Mouse (Mus musculus) adrenal gland, adult (tissue): ENCODE data around the gene Aldh1l1.

Source experiments
- DNase-seq, 2 experiments: peaks; one replicate each; pipeline ENCODE4 v3.0.0; 2022 to 2023; ENCODE audit warnings: low spot score in 1 of 2; ENCODE audit not compliant: inconsistent age in 2 of 2

Aldh1l1 gene

DNA sequence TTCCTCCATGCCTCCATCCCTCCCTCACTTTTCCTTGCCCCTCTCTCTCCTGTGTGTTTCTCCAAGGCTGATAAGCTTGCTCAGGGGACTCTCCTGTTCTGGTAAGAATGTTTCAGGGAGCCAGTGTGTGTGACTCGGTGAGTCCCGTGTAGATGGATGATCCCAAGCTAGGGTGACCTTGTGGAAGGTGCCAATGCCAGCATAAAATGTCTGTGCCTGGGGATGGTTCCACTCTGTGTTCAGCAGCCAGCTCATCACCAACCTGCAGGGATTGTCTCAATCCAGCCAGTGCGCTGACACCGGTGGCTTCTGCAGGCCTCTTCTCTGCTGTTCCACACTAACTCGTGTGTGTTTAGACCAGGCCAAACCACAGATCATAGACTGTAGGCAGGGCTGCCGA lies 130.3 kb downstream of the Aldh1l1 start:
- DNase-seq: peak in 1 of 2 experiments; percentile 57

DNA sequence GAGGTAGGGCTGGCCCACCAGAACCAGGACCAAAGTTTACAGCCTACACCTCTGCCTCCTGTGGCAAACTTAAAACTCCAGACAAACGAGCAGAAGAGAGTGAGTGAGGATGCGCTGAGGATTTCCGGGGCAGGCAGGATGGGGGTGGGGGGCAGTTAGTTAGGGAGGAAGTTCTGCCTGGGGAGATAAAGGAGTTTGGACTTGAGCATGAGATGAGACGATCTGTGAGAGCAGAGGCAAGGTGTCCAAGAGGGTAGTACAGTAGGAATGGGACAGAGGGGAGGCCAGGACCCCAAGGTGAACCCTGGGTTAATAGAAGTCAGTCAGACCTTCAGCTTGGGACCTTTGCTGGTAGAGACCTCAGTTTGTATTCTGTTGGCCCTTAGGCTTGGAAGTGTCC lies 132.0 kb downstream of the Aldh1l1 start:
- DNase-seq: peak; percentile 10 to 32

DNA sequence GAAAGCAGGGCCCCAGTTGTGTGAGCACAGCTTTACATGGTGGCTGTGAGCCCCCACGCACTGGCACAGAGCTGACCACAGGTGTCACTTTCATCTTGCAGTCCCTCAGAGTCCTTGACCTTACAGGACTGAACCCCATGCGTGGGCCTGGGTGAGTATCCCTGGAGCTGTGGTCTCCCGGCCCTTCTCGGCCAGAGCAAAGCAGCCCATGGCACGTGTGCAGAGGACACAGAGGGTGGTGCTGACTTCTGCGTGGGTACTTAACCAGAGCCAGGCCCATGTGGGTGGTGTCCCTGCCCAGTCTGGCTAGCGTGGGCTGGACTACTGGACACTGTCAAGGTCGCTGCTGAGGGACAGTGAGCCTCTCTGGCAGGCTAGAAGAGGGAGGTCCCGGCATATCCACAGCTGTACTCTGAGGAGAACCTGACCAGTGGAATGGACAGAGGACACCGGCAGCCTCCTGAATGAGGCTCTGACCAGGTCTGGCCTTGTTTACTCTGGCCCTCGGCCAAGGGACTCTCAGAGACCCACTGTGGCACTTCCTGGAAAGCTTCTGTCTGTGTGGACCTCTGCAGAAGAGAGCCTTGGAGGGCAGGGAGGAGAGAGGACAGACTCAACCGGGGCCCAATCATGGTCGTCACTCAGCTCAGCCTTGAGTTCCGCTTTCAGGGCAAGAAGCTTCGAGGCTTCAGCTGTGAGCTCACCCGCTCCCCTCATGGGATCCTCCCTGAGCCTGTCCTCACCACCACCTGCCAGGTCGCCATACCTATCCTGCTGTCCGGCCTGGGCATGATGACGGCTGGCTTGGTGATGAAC lies 132.8 kb downstream of the Aldh1l1 start:
- peak; percentile 80 to 90 for DNase-seq

DNA sequence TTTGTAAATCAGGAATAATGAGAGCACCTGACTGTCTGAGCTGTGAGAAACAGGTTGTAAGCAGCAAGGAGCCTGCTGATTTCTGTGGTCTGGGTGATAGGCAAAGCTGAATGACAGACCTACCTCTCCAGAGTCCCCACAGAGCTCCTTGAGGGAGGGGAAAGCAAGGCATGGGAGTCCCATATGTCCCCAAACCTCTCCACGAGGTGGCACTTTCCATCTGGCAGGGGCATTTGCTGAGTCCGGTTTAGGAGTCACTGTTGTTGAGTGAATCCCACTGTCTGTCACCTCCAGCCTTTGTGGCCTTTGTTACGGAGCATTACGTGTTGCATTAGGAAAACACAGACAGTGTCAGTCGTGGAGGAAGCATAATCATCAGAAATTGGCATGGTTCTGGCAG lies 133.7 kb downstream of the Aldh1l1 start:
- DNase-seq: peak in 1 of 2 experiments; percentile 8

DNA sequence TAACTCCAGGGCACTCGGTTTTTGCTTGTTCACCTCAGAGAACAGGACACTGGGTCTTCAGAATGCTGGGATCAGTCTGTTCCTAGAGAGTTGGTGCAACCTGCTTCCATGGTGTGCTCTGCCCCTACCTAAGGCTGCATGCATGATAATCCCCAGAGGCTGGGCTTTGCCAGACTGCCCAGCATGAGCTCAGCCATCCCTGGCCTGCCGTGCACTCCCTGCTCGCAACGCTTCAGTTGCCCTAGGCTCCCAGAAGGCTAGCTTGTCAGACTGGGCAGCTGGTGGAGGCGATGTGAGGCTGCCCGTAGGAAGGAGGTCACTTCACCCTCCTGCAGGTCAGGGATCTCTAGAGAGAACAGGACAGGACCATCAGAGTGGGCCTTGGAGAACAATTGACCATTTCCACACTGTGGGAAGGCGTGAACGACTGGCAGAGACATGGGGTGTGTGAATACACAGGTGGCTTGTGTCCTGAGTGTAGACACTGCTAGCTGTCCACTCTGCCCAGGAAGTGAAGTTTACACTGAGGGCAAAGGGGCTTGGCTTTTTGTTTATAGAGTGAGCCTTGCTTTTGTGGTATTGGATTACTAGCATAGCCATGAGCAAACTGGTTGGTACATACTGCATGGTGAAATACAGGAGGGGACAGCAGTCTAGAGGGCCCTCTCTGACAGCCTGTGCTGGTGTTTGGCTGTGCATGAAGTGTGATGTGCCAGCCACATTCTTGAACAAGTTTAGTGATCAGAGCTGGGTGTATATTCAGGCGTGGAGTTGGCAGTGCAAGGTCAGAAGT lies 134.8 kb downstream of the Aldh1l1 start:
- DNase-seq: peak; percentile 11 to 35

DNA sequence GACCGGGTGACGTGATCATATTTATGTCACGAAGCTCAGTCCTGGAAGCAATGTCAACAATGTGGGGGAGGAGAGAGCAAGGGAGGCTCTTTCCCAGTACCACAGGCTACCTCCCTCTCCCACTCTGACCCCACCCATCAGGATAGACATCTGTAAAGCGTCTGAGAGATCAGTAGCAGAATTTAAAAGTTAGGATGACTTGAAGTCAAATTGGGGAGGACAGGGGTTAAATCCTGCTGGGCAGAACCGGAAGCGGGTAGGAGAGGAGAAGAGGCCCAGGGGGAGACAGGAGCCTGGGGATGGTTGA lies 135.3 kb downstream of the Aldh1l1 start:
- DNase-seq: peak in 1 of 2 experiments; percentile 42

DNA sequence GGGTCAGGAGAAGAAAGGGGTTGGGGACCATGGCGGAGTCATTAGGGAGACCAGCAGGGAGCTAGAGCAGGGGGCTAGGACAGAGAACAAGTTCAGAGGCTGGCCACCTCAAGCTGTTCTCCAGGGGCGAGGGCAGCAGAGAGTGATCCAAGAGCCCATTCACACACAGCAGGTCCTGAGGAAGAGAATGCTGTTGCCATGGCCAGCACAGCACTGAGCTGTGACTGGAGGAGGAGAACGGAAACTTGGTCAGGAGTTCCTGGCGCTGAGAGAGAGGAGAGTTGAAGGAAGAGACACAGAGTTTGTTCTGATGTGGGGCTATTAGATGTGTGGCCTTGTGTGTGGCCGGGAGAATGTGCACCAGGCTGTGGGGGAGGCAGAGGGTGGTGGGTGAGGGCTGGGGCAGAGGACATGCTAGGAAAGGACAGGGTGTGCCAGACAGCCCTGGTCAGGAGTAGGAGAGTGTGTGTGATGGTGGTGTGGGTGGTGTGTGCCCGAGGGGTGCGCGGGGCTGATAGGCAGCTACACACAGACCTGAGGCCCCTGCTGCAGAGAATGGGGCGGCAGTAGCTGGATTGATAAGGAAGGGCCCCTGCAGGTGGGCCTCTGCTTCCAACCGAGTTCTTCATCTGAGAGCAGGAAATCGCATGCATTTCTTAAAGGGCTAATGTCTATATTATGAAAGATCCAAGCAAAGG lies 136.7 kb downstream of the Aldh1l1 start:
- DNase-seq: peak; percentile 50 to 53

DNA sequence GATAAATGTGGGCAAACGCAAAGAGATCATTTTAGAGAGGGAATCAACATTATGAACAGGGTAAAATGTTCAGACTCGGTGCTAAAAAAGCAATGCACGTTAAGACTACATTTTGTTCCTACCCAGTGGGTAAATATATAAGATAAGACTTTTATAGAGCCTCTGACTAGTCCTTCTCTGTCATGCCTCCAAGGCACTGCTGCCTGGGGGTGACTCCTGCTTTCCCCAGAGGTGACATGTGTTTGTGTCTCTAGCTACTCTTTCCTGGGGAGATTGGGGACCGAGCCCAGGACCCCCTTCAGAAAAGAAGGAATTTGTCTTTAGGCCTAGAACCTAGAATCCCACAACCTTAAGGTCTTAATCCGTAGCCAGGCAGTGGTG lies 137.2 kb downstream of the Aldh1l1 start:
- peak in 1 of 2 experiments; percentile 30 for DNase-seq

DNA sequence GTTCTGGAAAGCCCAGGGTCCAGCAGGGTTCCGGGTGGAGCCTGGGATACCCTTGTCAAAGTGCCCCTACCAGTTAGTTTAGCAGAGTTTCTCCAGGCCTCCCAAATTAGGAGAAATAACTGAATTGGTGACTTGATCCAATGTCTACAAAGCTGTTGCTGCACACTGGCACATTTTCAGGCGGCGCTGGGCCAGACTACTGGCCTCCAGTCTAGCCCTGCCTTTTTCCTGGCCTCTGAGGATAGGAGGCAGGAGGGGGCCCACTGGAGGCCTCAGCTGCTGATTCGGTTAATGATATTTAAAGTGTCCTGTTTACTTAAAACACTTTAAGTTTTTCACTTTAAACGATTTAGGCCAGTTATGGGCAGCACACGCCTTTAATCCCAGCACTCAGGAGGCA lies 138.0 kb downstream of the Aldh1l1 start:
- peak in 1 of 2 experiments; percentile 76 for DNase-seq

DNA sequence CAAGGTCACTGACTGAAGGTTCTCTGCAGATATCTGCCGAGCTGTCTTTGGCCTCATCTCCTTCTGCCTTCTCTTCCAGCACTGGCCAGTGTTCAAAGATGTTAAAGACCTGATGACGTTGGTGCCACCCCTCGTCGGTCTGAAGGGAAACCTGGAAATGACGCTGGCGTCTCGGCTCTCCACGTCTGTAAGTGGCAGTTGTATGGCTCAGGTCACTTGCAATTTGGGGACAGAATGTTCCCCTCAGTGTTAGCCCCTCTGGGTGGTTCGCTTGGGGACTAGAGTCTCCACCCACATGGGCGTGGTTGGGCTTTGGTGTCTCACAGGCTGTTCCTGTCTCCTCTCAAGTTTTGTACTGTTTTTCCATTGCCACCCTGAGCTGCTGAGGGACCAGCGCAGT lies 138.5 kb downstream of the Aldh1l1 start:
- peak; percentile 82 to 88 for DNase-seq

DNA sequence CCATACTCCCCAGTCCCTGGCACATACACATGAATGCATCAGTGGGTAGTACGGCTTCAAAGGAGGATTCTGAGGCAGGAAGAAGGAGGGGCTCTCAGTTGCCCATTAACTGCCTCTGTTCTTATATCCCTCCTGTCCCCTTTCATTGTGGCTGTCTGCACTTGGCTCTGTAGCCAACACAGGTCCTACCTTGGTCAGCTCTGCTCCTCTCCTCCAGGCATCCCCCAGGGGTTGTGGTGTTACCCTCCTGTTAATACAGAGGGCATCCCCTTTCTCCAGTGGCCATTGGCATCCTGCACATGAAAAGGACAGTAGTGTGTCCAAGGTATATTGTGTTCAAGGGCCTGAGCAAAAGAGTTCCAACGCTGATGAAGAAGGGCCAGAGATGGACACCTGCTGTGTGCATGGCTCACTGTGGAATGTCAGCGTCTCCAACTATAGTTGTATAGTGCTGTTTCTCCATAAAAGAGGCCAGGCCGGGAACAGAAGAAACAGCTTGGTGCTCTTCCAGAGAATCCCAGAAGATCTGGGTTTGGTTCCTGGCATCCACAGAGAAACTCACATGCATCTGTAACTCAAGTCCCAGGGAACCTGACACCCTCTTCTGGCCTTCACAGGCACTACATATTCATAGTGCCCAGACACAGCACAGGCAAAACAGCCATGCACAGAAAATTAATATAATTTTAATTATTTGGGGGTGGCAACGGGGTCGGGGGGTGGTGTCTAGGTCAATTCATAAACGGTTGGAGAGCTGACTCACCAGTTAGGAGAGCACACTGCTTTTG lies 139.2 kb downstream of the Aldh1l1 start:
- DNase-seq: peak in 1 of 2 experiments; percentile 33

DNA sequence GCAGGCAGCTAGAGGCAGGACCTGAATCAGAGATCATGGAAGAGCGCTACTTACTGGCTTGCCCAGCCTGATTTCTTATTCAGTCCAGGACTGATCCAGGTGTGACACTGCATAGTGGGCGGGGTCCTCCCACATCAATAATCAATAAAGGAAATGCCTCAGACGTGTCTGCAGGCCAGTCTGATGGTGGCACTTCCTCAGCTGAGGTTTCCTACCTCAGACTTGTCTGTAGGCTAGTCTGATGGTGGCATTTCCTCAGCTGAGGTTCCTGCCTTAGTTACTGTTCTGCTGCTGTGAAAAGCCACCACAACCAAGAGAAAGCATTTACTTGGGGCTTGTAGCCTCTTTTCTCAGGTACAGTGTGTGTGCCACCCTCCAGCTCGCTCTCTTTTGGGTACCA lies 141.3 kb downstream of the Aldh1l1 start:
- no peak for DNase-seq

DNA sequence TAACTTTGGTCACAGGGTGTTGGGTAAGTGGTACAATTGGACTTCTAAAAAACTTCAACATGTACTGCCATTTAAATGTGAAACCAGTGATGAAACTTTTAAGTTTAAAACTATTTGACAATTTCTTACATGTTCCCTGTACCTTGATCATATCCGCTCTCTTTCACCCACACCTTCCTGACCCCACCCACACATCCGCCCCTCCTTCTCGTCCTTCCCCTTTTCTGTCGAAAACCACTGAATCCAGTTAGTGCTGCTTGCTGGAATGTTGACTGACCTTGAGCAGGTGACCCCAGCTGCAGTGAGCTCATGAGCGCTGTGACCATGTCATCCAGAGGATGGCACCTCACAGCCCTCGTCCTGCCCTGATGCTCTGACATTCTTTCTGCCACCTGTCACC lies 143.3 kb downstream of the Aldh1l1 start:
- DNase-seq: no peak

DNA sequence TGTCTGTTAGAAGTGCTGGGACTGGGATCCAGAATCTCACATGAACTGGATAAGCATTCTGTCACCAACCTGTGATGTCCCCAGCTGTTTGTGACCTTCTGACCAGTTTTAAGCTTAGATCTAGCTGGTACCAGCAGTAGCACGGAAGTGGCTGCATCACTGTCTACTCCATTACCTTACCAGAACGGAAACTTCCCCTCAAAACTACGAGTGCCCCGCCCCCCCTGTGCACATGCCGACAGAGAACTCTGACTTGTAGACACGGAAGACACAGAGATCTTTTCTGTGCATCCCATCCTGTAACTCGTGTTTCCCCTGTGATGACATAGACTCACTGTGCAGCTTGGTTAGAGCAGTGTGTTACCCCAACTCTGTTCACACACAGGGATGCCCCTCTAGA lies 144.2 kb downstream of the Aldh1l1 start:
- DNase-seq: no peak

DNA sequence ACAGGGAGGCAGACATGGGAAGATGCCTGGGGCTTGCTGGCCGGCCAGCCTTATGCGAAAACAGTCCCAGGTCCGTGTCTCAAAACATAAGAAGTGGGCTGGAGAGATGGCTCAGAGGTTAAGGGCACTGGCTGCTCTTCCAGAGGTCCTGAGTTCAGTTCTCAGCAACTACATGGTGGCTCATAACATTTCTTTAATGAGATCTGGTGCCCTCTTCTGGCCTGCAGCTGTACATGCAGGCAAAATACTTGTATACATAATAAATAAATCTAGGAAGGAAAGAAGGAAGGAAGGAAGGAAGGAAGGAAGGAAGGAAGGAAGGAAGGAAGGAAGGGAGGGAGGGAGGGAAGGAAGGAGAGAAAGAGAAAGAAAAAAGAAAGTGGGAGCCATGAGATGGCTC lies 146.3 kb downstream of the Aldh1l1 start:
- peak in 1 of 2 experiments; percentile 31 for DNase-seq

DNA sequence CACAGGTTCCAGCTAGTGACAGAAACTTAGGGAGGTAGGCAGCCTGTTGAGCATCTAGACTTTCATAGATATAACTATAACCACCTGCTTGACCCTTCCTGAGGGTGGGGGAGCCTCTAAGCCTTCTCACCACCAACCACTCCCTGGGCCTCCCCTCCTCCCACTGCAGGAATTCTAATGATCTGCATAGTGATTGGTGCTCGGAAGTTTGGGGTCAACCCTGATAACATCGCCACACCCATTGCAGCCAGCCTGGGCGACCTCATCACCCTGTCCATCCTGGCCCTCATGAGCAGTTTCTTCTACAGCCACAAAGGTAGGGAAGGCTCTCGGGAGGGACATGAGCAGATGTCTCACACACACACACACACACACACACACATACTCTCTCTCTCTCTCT lies 148.9 kb downstream of the Aldh1l1 start:
- no peak for DNase-seq

DNA sequence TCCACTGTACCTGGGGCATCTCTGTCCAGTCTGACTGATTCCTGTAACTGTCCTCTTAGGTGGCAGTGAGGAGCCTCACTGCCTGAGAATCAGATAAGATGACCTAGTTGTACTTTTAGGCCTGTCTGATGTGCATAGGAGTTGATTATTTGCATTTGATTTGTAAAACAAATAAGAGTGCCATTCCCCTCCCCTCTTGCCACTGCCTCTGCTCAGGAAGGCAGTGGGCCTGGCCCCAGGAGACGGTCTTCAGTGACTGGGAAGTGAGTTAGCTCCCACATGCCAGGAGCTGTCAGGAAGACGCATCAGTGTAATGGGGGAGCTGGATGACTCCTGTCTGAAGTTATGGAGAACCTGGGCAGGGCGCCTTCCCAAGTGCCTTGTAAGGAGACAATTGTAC lies 149.4 kb downstream of the Aldh1l1 start:
- no peak for DNase-seq

DNA sequence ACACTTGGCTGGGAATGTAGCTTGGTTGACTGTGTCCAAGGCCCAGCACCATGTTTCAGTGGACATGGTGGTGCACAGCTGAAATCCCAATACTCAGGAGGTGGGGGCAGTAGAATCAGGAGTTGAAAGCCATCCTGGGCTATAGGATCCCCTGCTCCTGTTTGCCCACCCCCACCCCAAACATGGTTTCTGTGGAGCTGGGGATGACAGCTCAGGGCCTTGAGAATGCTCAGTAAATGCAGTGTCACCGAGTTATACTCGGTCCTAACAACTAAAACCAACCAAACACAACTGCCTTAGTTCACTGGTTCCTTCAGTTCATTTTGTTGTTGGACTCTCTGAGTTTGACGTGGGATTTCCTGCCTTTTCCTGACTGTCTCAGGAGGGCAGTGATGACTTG lies 156.8 kb downstream of the Aldh1l1 start:
- DNase-seq: no peak

DNA sequence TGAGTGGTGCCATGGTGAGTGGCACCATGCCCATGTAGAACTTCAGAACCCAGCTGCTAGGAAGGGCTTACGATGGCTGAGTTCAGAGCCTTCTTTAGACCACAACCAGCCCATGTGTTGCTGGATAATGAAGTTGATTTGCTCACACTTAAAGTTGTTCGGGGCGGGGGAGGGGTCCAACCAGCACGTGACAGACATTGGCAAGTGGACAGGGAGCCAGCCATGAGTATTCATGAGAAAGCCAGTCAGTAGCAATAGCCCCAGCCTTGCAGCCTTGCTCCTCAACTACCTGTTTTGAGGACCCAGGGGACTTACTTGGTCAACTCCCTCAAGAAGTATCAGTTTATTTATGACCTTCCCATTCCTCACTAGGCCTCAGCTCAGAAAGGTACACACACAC lies 158.7 kb downstream of the Aldh1l1 start:
- no peak for DNase-seq

DNA sequence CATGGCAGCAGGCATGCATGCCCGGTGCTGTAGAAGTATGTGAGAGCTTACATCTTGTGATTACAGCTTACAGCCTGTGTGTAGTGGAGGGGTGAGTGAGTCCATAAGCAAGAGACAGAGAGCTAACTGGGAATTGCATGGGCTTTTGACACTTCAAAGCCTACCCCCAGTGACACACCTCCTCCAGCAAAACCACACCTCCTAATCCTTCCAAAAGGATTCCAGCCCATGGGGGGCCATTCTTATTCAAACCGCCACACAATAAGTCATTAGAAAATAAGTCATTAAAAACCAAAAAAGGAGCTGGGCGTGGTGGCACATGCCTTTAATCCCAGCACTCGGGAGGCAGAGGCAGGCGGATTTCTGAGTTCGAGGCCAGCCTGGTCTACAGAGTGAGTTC lies 162.2 kb downstream of the Aldh1l1 start:
- DNase-seq: no peak

DNA sequence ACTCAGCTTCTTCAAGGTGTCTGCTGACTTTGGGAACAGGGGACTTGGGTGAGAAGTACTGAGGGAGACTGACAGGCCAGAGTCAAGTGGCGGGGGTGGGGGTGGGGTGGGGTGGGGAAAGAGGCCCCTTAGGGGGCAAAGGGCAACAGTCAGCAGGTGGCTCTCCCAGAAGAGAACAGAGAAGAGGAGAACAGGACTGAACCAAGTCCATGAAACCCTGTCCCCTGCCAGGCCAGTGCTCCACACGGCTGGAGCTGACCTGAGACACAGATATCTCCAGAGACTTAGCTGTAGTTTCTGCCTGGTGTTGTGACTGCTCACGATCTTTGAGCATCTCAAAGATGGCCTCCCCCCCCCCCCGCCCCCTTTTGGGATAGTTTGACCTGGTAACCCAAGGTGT lies 163.1 kb downstream of the Aldh1l1 start:
- no peak for DNase-seq
